Mouse (Mus musculus) megakaryocyte progenitor cell, adult 5-6 weeks (primary cell): ENCODE results near the gene Armh2. TPM values are rescaled to one million over a fixed set of nuclear protein-coding genes. Genes with fewer than 3 reads are reported as not detected.
"Not testable (repeated sequence)": the region's sequence is repeated elsewhere in the genome, so short reads cannot be mapped to it uniquely, and the experiment has no call there.

Experiments used
- ATAC-seq: replicated peaks from 2 replicates; pipeline ENCODE4 v1.8.0; 2016; ENCODE audit warnings: mild to moderate bottlenecking, moderate TSS enrichment, inconsistent platforms; ENCODE audit not compliant: poor library complexity
- total RNA-seq, 2 experiments: library from RNA; stranded (forward) in 1 of 2; stranded (reverse) in 1 of 2; fragments of 157-497, 149-512 nt in 1 of 2; fragments of 200-1000 nt in 1 of 2; gene quantifications; 2 replicates each; pipeline versions ENCODE4 v1.2.3 to v1.2.4; 2015 to 2017

Gene Armh2
- total RNA-seq, 2 experiments from 2014 or later = not detected

GRCm38 (mm10) chr13:24756756-24757155 lies 15.7 kb downstream of the Armh2 start:
- no peak for ATAC-seq

- ATAC-seq = no peak
Observed at GRCm38 (mm10) chr13:24757820-24758564, 17.0 kb downstream of the Armh2 start.

GRCm38 (mm10) chr13:24759451-24759850 lies 18.4 kb downstream of the Armh2 start:
- no peak for ATAC-seq

- ATAC-seq = no peak
Observed at GRCm38 (mm10) chr13:24760351-24760870, 19.4 kb downstream of the Armh2 start.

DNA sequence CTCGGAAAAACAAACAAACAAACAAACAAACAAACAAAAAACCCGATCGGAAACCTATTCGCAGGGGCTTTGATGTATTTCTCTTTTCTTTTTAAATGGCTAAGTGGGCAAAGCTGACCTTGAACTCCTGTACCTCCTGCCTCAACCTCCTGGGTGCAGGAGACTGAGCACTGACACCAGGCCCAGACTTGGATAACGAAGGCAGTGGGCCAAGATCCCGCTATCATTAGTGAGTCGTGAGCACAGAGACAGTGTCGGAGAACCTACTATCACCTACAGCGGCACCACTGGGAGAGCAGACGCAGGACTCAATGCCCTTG lies 20.0 kb downstream of the Armh2 start:
- ATAC-seq = no peak

- peak; percentile 90 for ATAC-seq
Observed at GRCm38 (mm10) chr13:24761403-24762227, 20.6 kb downstream of the Armh2 start, which contains the start of gene Gmnn. Gene Gmnn, minus strand, starts transcription at chr13:24761923.

DNA sequence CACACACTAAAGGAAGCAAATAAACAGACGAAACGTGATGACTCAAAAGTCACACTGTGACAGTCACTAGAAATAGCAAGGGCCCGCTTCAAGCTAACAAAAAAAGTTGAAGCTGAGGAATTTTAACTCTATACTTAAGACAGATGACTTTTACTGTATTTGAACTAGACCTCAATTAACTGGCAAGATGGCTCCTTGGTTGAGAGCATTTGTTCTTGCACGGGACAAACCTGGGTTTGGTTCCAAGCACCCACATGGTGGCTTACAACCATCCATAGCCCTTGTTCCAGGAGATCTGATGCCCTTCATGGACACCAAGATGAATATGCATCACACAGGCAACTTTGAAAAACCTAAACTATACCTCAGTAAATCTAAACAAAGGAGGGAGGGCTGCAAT lies 21.2 kb downstream of the Armh2 start:
- ATAC-seq = no peak

- not testable (repeated sequence) for ATAC-seq
Observed at GRCm38 (mm10) chr13:24767809-24768208, 26.8 kb downstream of the Armh2 start.

- not testable (repeated sequence) for ATAC-seq
Observed at GRCm38 (mm10) chr13:24771482-24771881, 30.4 kb downstream of the Armh2 start.

- peak; percentile 99 for ATAC-seq
Observed at GRCm38 (mm10) chr13:24776146-24776844, 35.3 kb downstream of the Armh2 start.

DNA sequence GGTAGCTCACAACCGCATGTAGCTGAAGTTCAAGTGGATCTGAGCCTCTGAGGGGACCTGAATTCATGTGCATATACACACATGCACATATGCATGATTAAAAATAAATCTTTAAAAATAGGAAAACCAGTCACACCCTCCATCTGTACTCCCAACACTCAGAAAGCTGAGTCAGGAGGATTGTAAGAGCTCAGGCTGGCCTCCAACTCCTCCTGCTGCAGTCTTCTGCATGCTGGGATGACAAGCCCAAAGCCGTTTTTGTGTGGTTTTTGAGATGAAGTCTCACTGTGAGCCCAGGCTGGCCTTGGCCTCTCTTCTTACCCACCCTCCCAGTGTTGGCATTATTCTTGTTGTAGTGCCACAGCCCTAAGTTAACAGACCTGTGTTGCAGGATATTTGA lies 37.0 kb downstream of the Armh2 start:
- no peak for ATAC-seq

GRCm38 (mm10) chr13:24778706-24779380 lies 37.8 kb downstream of the Armh2 start:
- ATAC-seq = no peak

DNA sequence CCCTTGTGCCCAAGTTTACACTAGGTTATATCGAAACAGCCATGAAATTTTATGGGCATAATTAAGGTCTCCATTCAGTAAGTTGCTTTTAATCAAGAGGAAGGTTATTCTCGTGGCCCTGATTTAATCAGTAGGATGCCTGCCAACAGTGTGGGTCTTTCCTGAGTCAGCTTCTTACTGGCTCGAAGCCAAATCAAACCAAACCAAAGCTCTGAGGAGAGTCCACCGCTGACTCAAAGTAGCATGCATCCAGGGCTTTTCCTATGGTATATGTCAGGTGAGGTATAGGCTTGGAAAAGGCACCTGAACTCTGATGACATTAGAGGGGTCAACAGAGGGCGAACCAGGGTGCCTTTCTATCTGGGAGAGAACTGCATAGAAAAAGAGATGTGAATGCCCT lies 40.9 kb downstream of the Armh2 start:
- ATAC-seq = no peak

DNA sequence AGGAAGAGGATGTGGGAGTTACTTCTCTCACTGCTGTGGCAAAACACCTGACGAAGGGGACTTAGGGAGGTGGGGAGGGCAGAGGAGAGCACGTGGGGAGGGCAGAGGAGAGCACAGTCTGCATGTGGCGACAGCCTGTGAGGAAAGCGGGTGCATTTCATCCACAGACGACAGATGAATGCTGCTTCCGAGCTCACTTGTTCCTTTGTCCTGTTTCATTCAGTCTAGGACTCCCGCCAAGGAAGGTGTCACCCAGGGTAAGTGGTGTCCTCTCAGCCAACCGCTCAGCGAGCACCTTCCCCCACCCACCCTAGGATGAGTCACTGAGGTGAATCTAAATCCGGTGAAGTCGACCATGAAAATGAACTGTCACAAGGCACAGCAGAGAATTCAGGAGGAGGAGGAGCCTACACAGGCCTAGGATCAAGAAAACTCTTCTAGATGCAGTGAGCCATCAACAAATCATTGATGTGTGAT lies 45.0 kb downstream of the Armh2 start:
- peak; percentile 66 for ATAC-seq

DNA sequence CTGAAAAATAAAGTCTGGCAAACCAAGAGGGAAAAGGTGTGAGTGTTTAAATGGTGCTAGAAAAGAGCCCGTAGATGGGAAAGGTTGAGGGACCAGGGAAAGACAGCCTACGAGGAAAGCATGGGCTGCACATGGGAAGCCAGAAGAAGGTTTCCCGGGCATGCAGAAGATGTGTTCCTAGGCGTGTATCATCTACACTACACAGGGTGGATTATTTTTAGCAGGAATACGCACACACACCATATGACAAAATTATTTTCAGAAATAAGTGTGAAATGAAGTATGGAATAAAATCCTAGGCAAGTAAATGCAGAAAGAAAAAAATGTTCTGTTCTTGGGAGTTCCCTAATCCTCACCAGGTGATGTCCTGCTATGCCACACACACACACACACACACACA lies 46.4 kb downstream of the Armh2 start:
- ATAC-seq = no peak

GRCm38 (mm10) chr13:24791349-24791748 lies 50.3 kb downstream of the Armh2 start:
- peak; percentile 100 for ATAC-seq

GRCm38 (mm10) chr13:24792411-24793045 lies 51.5 kb downstream of the Armh2 start:
- peak; percentile 45 for ATAC-seq
